Mouse (Mus musculus) adrenal gland, postnatal 25 days (tissue): ENCODE results near the gene Ifnlr1. TPM values are rescaled to one million over a fixed set of nuclear protein-coding genes. Genes with fewer than 3 reads are reported as not detected.
"Not testable (repeated sequence)": the region's sequence is repeated elsewhere in the genome, so short reads cannot be mapped to it uniquely, and the experiment has no call there.

Experiments
- DNase-seq: peaks from one replicate; pipeline ENCODE4 v3.0.0; 2021; ENCODE audit warnings: mixed read lengths
- total RNA-seq: library from RNA; stranded (reverse); gene quantifications from 2 replicates; pipeline ENCODE4 v1.2.3, GENCODE M21; 2021

Gene Ifnlr1
- total RNA-seq, 1 experiment from 2014 or later, result 0.18 TPM

- no peak for DNase-seq
Measured at GRCm38 (mm10) chr4:135686568-135686953, 474 bp downstream of the Ifnlr1 start.

DNA sequence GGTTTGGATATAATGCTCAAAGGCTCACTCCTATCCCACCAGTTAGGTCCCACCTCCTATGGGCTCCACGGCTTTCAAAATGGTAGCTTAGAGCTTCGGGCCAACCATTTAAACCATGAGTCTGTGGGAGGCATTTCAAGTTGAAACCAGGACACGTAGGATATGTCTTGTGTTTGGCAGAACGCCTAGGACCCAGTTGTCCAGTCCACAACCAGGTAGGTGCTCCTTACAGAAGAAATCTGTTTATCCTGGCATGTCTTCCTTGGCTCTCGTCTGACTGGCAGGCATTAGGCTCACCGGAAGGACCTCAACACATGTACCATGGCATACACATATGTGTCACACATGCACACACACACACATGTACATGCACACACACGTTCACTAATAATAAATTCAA is 3.7 kb downstream of the Ifnlr1 start:
- no peak for DNase-seq

DNA sequence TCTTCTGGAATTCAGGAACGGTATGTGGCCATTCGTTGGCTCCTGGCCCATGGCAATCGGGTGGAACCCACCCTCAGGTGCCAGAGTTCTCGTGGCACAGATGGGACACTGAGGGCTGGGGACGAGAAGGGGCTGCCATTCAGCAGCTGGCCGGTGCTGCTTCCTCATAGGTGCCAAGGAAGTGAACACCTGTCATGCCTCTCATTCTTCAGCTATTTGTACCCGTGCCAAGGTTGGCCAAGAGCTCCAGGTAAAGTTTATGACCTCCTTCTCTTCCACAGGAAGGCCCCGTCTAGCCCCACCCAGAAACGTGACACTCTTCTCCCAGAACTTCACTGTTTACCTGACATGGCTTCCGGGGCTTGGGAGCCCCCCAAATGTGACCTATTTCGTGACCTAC is 4.2 kb downstream of the Ifnlr1 start:
- no peak for DNase-seq

DNA sequence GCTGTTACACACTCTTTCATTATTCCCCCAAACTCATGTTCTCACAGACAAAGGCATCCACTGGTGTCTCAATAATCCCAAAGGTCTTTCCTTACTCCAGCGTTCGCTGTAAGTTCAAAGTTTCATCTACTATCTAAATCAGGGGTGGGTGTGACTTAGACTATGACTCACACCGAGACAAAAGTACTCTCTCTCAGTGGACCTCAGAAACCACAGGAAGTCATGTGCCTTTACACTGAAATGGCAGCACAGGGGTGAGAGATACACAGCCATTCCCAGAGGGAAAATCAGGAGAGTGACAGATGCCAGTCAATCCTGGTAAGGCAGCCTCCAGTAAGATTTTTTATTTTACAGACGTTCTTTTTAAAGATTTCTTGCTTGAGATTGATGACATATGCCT is 6.8 kb downstream of the Ifnlr1 start:
- no peak for DNase-seq

- no peak for DNase-seq
Measured at GRCm38 (mm10) chr4:135698498-135698897, 12.4 kb downstream of the Ifnlr1 start.

- no peak for DNase-seq
Measured at GRCm38 (mm10) chr4:135703497-135703896, 17.4 kb downstream of the Ifnlr1 start.

DNA sequence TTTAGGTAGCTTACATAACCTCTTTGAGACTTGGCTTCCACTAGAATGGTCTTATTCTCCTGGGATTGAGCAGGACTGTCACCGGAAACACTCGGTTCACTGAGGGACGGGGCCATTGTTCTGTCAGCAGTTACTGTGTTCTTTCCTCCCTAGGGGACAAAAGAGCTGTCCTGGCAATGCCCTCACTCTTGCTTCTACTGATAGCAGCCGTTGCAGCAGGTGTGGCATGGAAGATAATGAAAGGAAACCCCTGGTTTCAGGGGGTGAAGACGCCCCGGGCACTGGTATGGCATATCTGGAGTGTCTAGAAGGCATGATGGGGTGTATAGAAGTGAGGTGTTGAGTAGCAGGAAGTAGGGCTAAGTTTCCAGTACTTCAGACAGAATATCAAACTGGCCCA is 17.9 kb downstream of the Ifnlr1 start:
- DNase-seq, result no peak

- no peak for DNase-seq
Measured at GRCm38 (mm10) chr4:135706045-135706444, 20.0 kb downstream of the Ifnlr1 start.

- DNase-seq, result peak; percentile 80
Measured at GRCm38 (mm10) chr4:135709072-135709564, 23.0 kb downstream of the Ifnlr1 start.

- DNase-seq, result no peak
Measured at GRCm38 (mm10) chr4:135709621-135710020, 23.5 kb downstream of the Ifnlr1 start.

GRCm38 (mm10) chr4:135710392-135710791 is 24.3 kb downstream of the Ifnlr1 start:
- DNase-seq, result no peak

DNA sequence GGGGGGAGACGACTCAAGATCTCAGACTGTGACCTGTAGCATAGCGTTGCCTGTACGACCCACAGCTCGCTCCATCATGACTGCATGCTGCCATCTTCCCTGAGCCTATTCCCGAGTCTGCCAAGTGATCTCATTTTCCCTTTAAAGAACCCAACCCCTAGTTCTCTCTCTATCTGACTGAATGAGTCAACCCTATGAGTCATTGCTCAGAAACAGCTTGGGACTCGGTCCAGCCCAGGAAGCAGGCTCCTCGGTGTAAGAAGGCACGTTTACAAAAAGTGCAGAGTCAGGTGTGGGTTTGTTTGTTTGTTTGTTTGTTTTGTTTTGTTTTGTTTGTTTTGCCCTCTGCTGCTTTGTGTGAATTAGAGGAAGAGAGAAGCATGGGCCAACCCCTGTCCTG is 28.7 kb downstream of the Ifnlr1 start:
- DNase-seq, result peak; percentile 32

DNA sequence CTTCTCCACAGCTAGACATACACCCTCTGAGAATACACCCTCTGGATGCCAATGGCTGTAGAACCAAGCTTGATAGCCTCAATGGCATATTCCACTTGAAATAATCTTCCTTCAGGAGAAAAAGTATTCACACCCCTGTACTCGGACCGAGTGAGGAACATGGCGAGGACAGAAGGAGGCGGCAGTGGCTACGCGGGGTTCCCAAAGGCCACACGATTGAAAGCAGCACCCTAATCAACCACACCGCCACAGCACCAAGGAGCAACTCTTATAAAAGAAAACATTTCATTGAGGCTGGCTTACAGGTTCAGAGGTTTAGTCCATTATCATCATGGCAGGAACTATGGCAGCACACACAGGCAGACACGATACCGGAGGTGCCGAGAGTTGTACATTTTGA is 30.4 kb downstream of the Ifnlr1 start:
- DNase-seq, result not testable (repeated sequence)

DNA sequence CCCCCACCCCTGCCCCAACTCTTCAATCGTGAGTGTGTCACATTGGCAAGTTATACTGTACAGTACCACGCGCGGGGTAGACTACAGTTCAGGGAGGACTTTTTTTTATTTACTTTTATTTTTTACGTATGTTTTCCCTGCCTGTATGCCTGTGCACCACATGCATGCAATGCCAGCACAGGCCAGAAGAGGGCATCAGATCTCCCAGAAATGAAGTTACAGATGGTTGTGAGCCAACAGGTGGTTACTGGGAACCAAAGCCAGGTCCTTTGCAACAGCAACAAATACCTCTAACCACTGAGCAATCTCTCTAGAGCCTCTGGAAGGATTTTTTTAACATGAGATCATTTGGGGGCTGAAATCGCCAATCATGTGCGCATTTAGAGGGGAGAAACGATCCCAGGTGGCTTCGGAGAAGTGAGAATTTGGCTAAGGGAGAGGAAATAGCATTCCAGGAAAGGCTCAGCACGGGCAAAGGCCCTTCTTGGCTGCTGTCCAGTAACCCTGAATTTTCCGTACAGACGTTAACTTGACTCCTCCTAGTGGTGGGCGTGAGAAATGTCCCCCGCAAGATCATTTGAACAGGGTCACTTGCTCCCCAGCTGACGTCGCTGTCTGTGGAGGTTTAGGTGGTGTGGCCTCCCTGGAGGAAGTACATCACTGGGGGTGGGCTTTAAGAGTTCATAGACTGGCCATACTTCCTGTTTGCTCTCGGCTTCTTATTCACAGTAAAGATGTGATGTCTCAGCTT is 36.6 kb downstream of the Ifnlr1 start:
- DNase-seq, result no peak

DNA sequence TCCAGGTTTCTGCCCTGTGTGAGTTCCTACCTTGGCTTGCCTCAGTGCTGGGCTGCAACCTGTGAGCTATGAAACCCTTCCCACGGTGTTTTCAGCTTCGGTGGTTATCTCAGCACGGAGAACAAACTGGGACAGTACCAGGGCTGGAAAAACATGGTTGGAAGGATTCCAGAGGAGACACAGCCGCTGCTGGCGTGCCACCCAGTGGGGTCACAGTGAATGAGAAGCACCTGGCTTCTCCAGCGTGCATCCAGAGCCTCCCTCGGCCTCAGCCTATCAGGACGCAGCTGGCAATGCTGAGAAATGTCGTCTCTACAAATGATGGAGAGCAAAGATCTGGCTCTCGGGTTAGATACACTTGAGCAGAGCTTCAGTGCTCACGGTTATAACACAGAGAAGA is 40.3 kb downstream of the Ifnlr1 start:
- no peak for DNase-seq

- DNase-seq, result peak; percentile 57
Measured at GRCm38 (mm10) chr4:135727817-135728216, 41.7 kb downstream of the Ifnlr1 start, which contains the start of gene Il22ra1. Gene Il22ra1, plus strand, starts transcription at chr4:135728172.

DNA sequence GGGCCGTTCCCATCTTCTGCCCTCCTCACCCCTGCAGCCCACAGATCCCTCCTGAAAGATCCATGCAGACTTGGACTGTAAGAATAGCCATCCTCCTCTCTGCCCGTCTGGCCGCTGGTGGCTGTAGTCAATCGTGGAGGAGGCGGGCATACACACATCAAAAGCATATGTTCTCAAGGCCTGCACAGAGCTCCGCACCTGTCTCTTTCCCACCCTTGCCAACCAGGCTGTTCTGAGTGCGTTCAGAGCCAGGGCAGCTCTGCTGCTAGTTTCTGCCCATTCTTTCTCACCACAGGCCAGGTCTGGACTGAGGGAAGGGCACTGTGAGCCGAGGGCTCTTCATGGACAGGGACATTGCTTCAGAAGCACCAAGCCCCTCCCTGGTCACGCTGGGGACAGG is 44.1 kb downstream of the Ifnlr1 start:
- DNase-seq, result no peak

DNA sequence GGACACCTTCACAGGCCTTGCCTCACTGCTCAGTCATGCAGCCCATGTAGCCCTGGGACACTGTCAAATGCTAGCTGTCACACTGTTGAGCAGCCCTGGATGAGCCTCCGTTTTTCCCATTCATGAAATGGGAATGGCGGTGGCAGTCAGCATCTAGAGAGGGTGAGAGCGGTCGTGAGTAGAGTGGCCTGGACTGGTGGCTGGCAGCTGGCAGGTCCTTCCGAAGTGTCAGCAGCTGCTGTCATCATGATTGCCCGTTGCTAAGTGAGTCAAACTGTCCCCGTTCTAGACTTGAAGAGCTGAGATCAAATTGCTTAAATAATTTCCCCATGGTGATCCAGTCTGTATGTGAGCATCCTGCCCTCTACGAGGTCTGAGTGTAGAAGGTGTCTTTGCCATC is 44.9 kb downstream of the Ifnlr1 start:
- DNase-seq, result no peak

- no peak for DNase-seq
Measured at GRCm38 (mm10) chr4:135733901-135734300, 47.8 kb downstream of the Ifnlr1 start.

- DNase-seq, result no peak
Measured at GRCm38 (mm10) chr4:135736903-135737302, 50.8 kb downstream of the Ifnlr1 start.

DNA sequence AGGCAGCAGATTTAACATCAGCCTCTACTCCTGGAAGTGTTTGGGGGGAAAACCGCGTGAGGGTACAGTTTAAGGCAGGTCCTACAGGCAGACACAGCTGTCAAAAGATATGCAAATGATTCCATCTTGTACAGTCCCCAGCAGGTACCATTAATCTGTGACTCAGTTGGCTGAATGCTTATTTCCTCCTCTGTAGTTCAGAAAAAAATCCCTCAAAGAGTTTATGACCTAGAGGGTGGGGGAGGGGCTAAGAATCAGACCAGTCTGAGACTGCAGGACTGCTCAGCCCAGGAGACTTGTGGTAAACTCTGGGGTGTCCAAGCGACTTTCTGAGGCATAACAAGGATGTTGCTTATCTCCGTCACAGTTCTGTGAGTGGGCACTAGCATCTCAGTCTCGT is 52.1 kb downstream of the Ifnlr1 start:
- no peak for DNase-seq

DNA sequence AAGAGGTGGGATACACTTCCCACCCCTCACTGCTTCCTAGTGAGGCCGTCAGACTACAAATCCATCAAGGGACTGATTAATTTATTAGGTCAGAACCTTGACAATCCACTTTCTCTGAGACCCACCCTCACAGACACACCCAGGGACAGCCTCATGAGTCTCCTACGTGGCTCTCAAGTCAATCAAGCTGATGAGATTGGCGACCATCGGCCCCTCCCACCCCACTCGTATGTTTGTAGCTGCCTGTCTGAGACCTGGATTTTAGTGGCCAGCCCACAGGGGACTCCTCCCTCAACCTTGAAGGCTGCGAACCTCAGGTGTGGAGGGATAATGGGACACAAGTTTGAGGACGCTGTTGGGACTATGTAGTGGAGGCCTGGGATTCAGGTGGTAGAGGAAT is 53.1 kb downstream of the Ifnlr1 start:
- no peak for DNase-seq

GRCm38 (mm10) chr4:135739672-135740071 is 53.6 kb downstream of the Ifnlr1 start:
- no peak for DNase-seq

DNA sequence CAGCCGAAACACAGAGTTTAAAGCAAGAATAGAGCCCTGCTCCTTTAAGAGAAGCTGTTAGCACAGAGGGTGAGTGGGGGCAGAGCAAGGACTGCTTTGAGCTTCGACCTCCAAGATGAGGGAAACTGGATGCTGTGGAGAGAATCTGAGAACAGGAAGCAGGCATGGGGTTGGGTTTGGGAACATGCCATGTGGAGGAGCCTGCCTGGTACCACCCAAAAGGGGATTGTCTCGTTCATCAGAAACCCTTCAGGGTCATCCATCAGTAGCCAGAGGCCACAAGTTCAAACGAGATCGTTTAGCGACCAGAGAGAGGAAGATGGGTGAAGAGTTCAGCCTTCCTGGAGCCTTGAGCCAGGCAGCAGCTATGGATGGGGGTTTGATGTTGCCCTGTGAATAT is 57.4 kb downstream of the Ifnlr1 start:
- DNase-seq, result no peak
